Mouse (Mus musculus) erythroblast, embryonic 14.5 days (primary cell): ENCODE results near the gene Loxl4. TPM values are rescaled to one million over a fixed set of nuclear protein-coding genes. Genes with fewer than 3 reads are reported as not detected.

ENCODE experiments used
- H3K27me3 ChIP-seq: 2 replicates; pipeline ENCODE4 v1.6.1; 2012; ENCODE audit warnings: inconsistent platforms; ENCODE audit not compliant: control insufficient read depth
- H3K36me3 ChIP-seq: 2 replicates; pipeline ENCODE4 v1.6.1; 2012; ENCODE audit warnings: mild to moderate bottlenecking, inconsistent platforms; ENCODE audit not compliant: control insufficient read depth
- H3K4me1 ChIP-seq: 2 replicates; pipeline ENCODE4 v1.6.1; 2012; ENCODE audit warnings: inconsistent platforms; ENCODE audit not compliant: control insufficient read depth
- H3K4me3 ChIP-seq: replicated peaks from 2 replicates; pipeline ENCODE3; 2012; ENCODE audit warnings: moderate library complexity, mild to moderate bottlenecking, inconsistent platforms
- H3K9me3 ChIP-seq: 2 replicates; pipeline ENCODE4 v1.6.1; 2012; ENCODE audit warnings: low read length, inconsistent platforms, mixed read lengths; ENCODE audit not compliant: control insufficient read depth
- GATA1 ChIP-seq: IDR thresholded peaks from 2 replicates; pipeline ENCODE4 v1.6.1; 2012; ENCODE audit warnings: low read length, inconsistent platforms, mixed read lengths
- TAL1 ChIP-seq: IDR thresholded peaks from 3 replicates; pipeline ENCODE4 v1.6.1; 2012; ENCODE audit warnings: low read length, inconsistent platforms, mixed read lengths
- polyA plus RNA-seq: library from polyadenylated mRNA; stranded (reverse); fragments of >175 nt; gene quantifications from 2 replicates; pipeline ENCODE4 v1.2.3, GENCODE M21; 2012

Gene Loxl4
- polyA plus RNA-seq, 1 experiment: not detected

DNA sequence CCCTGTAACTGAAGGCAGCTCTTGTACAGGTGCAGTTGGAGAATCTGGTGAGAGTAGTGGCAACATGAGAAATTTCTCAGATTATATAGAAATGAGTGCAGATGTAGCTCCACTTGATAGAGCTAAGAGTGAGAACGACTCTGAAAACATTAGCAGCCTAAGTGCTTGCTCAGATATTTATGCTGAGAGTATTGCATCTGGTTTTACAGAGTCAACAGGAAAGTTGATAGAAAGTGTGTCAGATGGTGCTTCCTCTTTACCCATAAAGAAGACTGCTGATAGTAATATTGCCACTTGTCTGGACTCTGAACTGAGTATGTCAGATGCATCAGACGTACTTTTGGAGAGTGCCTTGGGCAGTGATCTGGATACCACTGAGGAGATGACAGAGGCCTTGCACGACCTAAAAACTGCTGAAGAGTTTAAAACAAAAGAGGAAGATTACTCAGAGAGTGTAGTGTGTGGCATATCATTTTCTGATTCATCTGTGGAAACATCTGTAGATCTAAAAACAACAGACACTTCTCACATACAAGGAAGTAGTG lies 48.8 kb downstream of the Loxl4 start:
- no peaks in the 10 kb centered on the region for H3K27me3 ChIP-seq

GRCm38 (mm10) chr19:42562981-42563380 lies 49.6 kb downstream of the Loxl4 start:
- Histone ChIP-seq H3K4me1 (no peaks in the 10 kb centered on the region), H3K4me3 (no peak overlapping the region), H3K36me3 (peaks cover 39% of the 10 kb centered on the region), H3K27me3 (no peaks in the 10 kb centered on the region), H3K9me3 (no peaks in the 10 kb centered on the region)
- TF ChIP-seq GATA1 (no peak), TAL1 (no peak)

More for the DNA sequence above, 48.8 kb downstream of the Loxl4 start:
- no peaks in the 10 kb centered on the region for H3K4me1 ChIP-seq
- H3K9me3 ChIP-seq: no peaks in the 10 kb centered on the region
- H3K36me3 ChIP-seq: peaks cover 39% of the 10 kb centered on the region
- TF ChIP-seq GATA1 (no peak), TAL1 (no peak)
- no peak overlapping the region for H3K4me3 ChIP-seq

DNA sequence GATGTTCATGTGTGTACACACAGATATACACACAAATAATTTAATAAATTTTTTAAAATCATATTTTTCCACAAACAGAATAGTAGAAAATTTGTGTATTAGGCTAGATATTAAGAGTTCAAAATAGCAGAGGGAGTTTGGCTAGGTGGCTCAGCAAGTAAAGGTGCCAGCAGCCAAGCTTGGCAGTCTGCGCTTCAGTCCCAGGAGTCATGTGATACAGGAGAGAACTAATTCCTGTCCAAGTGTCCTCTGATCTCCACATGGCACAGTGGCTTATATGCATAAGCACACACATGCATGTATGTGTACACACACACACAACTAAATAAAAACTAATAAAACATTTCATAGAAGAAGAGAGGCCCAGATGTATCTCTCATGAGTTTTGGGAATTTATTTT lies 50.6 kb downstream of the Loxl4 start:
- TF ChIP-seq TAL1 (no peak), GATA1 (no peak)
- H3K9me3 ChIP-seq: no peaks in the 10 kb centered on the region

DNA sequence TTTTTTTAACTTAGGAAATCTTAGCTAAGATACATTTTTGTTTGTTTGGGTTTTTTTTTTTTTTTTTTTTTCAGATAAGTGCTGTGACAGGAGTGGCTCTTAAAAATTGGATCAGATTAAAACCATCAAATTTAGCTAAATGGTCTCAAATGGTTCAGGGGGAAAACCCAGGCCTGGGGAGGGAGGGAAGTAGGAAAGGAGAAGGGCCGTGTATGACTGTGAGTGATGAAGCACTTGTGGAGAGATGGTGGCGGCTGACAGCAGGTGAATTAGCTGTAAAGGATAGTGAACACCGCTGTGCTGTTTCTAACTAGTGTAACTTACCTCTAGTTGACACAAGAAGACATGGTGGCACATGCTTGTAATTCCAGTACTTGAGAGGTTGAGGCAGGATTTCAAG lies 53.9 kb downstream of the Loxl4 start:
- H3K4me1 ChIP-seq: no peaks in the 10 kb centered on the region
- TF ChIP-seq GATA1 (no peak), TAL1 (no peak)
- no peak overlapping the region for H3K4me3 ChIP-seq
- no peaks in the 10 kb centered on the region for H3K27me3 ChIP-seq
- peaks cover 14% of the 10 kb centered on the region for H3K36me3 ChIP-seq
- H3K9me3 ChIP-seq: no peaks in the 10 kb centered on the region

More for the DNA sequence above, 50.6 kb downstream of the Loxl4 start:
- no peak overlapping the region for H3K4me3 ChIP-seq
- peaks cover 31% of the 10 kb centered on the region for H3K36me3 ChIP-seq
- no peaks in the 10 kb centered on the region for H3K4me1 ChIP-seq
- no peaks in the 10 kb centered on the region for H3K27me3 ChIP-seq

Other genes starting within 250 kb of the Loxl4 start
- gene Crtac1, start 181.0 kb downstream of the Loxl4 start, polyA plus RNA-seq: not detected in 2 replicates
- 0.20 and 0.25 TPM in 2 replicates for gene R3hcc1l, start 94.1 kb downstream of the Loxl4 start, polyA plus RNA-seq
- 0.07 and 0.14 TPM in 2 replicates for gene Pyroxd2, start 140.0 kb upstream of the Loxl4 start, polyA plus RNA-seq
- gene Hps1, start 167.2 kb upstream of the Loxl4 start, polyA plus RNA-seq: 3.2 and 3.8 TPM in 2 replicates